Mouse (Mus musculus): ENCODE results near the gene Nrxn1. TPM values are rescaled to one million over a fixed set of nuclear protein-coding genes. Genes with fewer than 3 reads are reported as not detected.

Nrxn1 gene
- total RNA-seq, 2 experiments from 2014 or later, result 718 to 743 TPM

- DNase-seq (ENCODE audit: extremely low spot score in 1 of 2, low spot score in 2 of 2), result no peak
- intact Hi-C loops (cut with DNase I), result loop anchor here (5.0 kb wide), 1 partner anchor 463 kb away; no protein-coding TSS in a partner anchor
These were observed 468.1 kb downstream of the Nrxn1 start for GRCm38 (mm10) chr17:90624591-90625266.

GRCm38 (mm10) chr17:90621828-90622227, 471.0 kb downstream of the Nrxn1 start:
- intact Hi-C loops (cut with DNase I), result no loop called here
- no peak for DNase-seq (ENCODE audit: extremely low spot score in 1 of 2, low spot score in 2 of 2)

GRCm38 (mm10) chr17:90615019-90615418, 477.9 kb downstream of the Nrxn1 start:
- intact Hi-C loops (cut with DNase I), result no loop called here
- no peak for DNase-seq (ENCODE audit: extremely low spot score in 1 of 2, low spot score in 2 of 2)

GRCm38 (mm10) chr17:90607427-90607806, 485.5 kb downstream of the Nrxn1 start:
- DNase-seq (ENCODE audit: extremely low spot score in 1 of 2, low spot score in 2 of 2), result no peak
- intact Hi-C loops (cut with DNase I), result no loop called here

- intact Hi-C loops (cut with DNase I), result no loop called here
These were observed 486.0 kb downstream of the Nrxn1 start for GRCm38 (mm10) chr17:90606718-90607426.

GRCm38 (mm10) chr17:90599570-90600524, 493.0 kb downstream of the Nrxn1 start:
- intact Hi-C loops (cut with DNase I), result no loop called here
- DNase-seq (ENCODE audit: extremely low spot score in 1 of 2, low spot score in 2 of 2), result no peak

More at GRCm38 (mm10) chr17:90606718-90607426, 486.0 kb downstream of the Nrxn1 start:
- DNase-seq (ENCODE audit: extremely low spot score in 1 of 2, low spot score in 2 of 2), result peak; percentile 28 to 50

GRCm38 (mm10) chr17:90594798-90595533, 497.9 kb downstream of the Nrxn1 start:
- DNase-seq (ENCODE audit: extremely low spot score in 1 of 2, low spot score in 2 of 2), result no peak
- intact Hi-C loops (cut with DNase I), result no loop called here

- intact Hi-C loops (cut with DNase I), result loop anchor here (10.0 kb wide), 3 partner anchors 932 to 1932 kb away; no protein-coding TSS in a partner anchor
- no peak for DNase-seq (ENCODE audit: extremely low spot score in 1 of 2, low spot score in 2 of 2)
These were observed 506.0 kb downstream of the Nrxn1 start for GRCm38 (mm10) chr17:90586891-90587290.

- intact Hi-C loops (cut with DNase I), result loop anchor here (10.0 kb wide), 3 partner anchors 930 to 1930 kb away; no protein-coding TSS in a partner anchor
These were observed 508.1 kb downstream of the Nrxn1 start for GRCm38 (mm10) chr17:90584666-90585195.

GRCm38 (mm10) chr17:90583826-90584534, 508.9 kb downstream of the Nrxn1 start:
- DNase-seq (ENCODE audit: extremely low spot score in 1 of 2, low spot score in 2 of 2), result no peak
- intact Hi-C loops (cut with DNase I), result loop anchor here (10.0 kb wide), 3 partner anchors 929 to 1929 kb away; no protein-coding TSS in a partner anchor

More at GRCm38 (mm10) chr17:90584666-90585195, 508.1 kb downstream of the Nrxn1 start:
- DNase-seq (ENCODE audit: extremely low spot score in 1 of 2, low spot score in 2 of 2), result peak; percentile 29 to 85

GRCm38 (mm10) chr17:90583196-90583595, 509.7 kb downstream of the Nrxn1 start:
- DNase-seq (ENCODE audit: extremely low spot score in 1 of 2, low spot score in 2 of 2), result no peak
- intact Hi-C loops (cut with DNase I), result loop anchor here (10.0 kb wide), 3 partner anchors 928 to 1928 kb away; no protein-coding TSS in a partner anchor

- no peak for DNase-seq (ENCODE audit: extremely low spot score in 1 of 2, low spot score in 2 of 2)
- intact Hi-C loops (cut with DNase I), result no loop called here
These were observed 523.0 kb downstream of the Nrxn1 start for GRCm38 (mm10) chr17:90569877-90570276.

GRCm38 (mm10) chr17:90565186-90565585, 527.7 kb downstream of the Nrxn1 start:
- no peak for DNase-seq (ENCODE audit: extremely low spot score in 1 of 2, low spot score in 2 of 2)
- intact Hi-C loops (cut with DNase I), result no loop called here

GRCm38 (mm10) chr17:90556376-90556775, 536.5 kb downstream of the Nrxn1 start:
- DNase-seq (ENCODE audit: extremely low spot score in 1 of 2, low spot score in 2 of 2), result no peak
- intact Hi-C loops (cut with DNase I), result no loop called here

- no peak for DNase-seq (ENCODE audit: extremely low spot score in 1 of 2, low spot score in 2 of 2)
- intact Hi-C loops (cut with DNase I), result no loop called here
These were observed 542.5 kb downstream of the Nrxn1 start for GRCm38 (mm10) chr17:90550415-90550814.

- no peak for DNase-seq (ENCODE audit: extremely low spot score in 1 of 2, low spot score in 2 of 2)
- intact Hi-C loops (cut with DNase I), result no loop called here
These were observed 546.1 kb downstream of the Nrxn1 start for GRCm38 (mm10) chr17:90546806-90547205.

- intact Hi-C loops (cut with DNase I), result no loop called here
- DNase-seq (ENCODE audit: extremely low spot score in 1 of 2, low spot score in 2 of 2), result no peak
These were observed 548.1 kb downstream of the Nrxn1 start for GRCm38 (mm10) chr17:90544639-90545259.

Measured in left cerebral cortex, postnatal 10 days (tissue).